Mouse (Mus musculus) activated CD4-positive, CD25-positive, alpha-beta regulatory T cell, adult 4 months (primary cell): ENCODE data around the gene Lyzl4. TPM values are rescaled to one million over a fixed set of nuclear protein-coding genes. Genes with fewer than 3 reads are reported as not detected.

Source experiments
- ATAC-seq: one replicate; pipeline ENCODE4 v1.8.0; 2017
- polyA plus RNA-seq, 2 experiments: library from polyadenylated mRNA; unstranded; fragments of 100-300 nt; shearing (Covaris generic); gene quantifications; one replicate each; pipeline ENCODE4 v1.2.1; 2017

Lyzl4 gene
- not detected for polyA plus RNA-seq

- peak; percentile 14 for ATAC-seq
Measured at GRCm38 (mm10) chr9:121642001-121642400, at the start of gene Lyzl4. Gene Lyzl4, minus strand, starts transcription at chr9:121642096.

- no peak for ATAC-seq
Measured at GRCm38 (mm10) chr9:121690734-121691133, 48.8 kb upstream of the Lyzl4 start.

- no peak for ATAC-seq
Measured at GRCm38 (mm10) chr9:121690200-121690651, 48.3 kb upstream of the Lyzl4 start.

GRCm38 (mm10) chr9:121684702-121685101, 42.8 kb upstream of the Lyzl4 start:
- no peak for ATAC-seq

- peak; percentile 90 for ATAC-seq
Measured at GRCm38 (mm10) chr9:121682037-121682680, 40.3 kb upstream of the Lyzl4 start.

- no peak for ATAC-seq
Measured at GRCm38 (mm10) chr9:121681191-121681590, 39.3 kb upstream of the Lyzl4 start.

- ATAC-seq = no peak
Measured at GRCm38 (mm10) chr9:121679549-121679948, 37.7 kb upstream of the Lyzl4 start.

GRCm38 (mm10) chr9:121677476-121677875, 35.6 kb upstream of the Lyzl4 start:
- no peak for ATAC-seq

GRCm38 (mm10) chr9:121677069-121677468, 35.2 kb upstream of the Lyzl4 start:
- peak; percentile 29 for ATAC-seq

GRCm38 (mm10) chr9:121675556-121675955, 33.7 kb upstream of the Lyzl4 start:
- ATAC-seq = peak; percentile 11

- peak; percentile 87 for ATAC-seq
Measured at GRCm38 (mm10) chr9:121675011-121675410, 33.1 kb upstream of the Lyzl4 start.

- ATAC-seq = no peak
Measured at GRCm38 (mm10) chr9:121673716-121674115, 31.8 kb upstream of the Lyzl4 start.

- ATAC-seq = no peak
Measured at GRCm38 (mm10) chr9:121672311-121672710, 30.4 kb upstream of the Lyzl4 start.

GRCm38 (mm10) chr9:121671300-121671699, 29.4 kb upstream of the Lyzl4 start:
- no peak for ATAC-seq

- peak; percentile 67 for ATAC-seq
Measured at GRCm38 (mm10) chr9:121669348-121669791, 27.5 kb upstream of the Lyzl4 start.

- ATAC-seq = no peak
Measured at GRCm38 (mm10) chr9:121667822-121668221, 25.9 kb upstream of the Lyzl4 start.

GRCm38 (mm10) chr9:121666957-121667630, 25.2 kb upstream of the Lyzl4 start:
- ATAC-seq = no peak

- ATAC-seq = no peak
Measured at GRCm38 (mm10) chr9:121664104-121664503, 22.2 kb upstream of the Lyzl4 start.

- no peak for ATAC-seq
Measured at GRCm38 (mm10) chr9:121663467-121663866, 21.6 kb upstream of the Lyzl4 start.

GRCm38 (mm10) chr9:121659791-121660190, 17.9 kb upstream of the Lyzl4 start:
- ATAC-seq = no peak

- ATAC-seq = no peak
Measured at GRCm38 (mm10) chr9:121658248-121658647, 16.4 kb upstream of the Lyzl4 start.

- no peak for ATAC-seq
Measured at GRCm38 (mm10) chr9:121657143-121657542, 15.2 kb upstream of the Lyzl4 start.

GRCm38 (mm10) chr9:121656322-121656721, 14.4 kb upstream of the Lyzl4 start:
- no peak for ATAC-seq

GRCm38 (mm10) chr9:121653668-121654067, 11.8 kb upstream of the Lyzl4 start:
- no peak for ATAC-seq
